Mouse (Mus musculus) kidney, embryonic 14.5 days (tissue): ENCODE measurements around the gene Med22. TPM values are rescaled to one million over a fixed set of nuclear protein-coding genes. Genes with fewer than 3 reads are reported as not detected.

ENCODE experiments used
- ATAC-seq: fragments of 200-750 bp; cut with Nextera tagmentation; 2 replicates; pipeline ENCODE4 v1.8.0; 2017; ENCODE audit warnings: moderate number of reproducible peaks, mild to moderate bottlenecking, moderate TSS enrichment, moderate library complexity; ENCODE audit not compliant: low FRiP score, low TSS enrichment
- H3K27ac ChIP-seq: fragments of 300-500 bp; sonication (generic); 2 replicates; pipeline ENCODE4 v1.5.1; 2014; ENCODE audit warnings: low read depth, mild to moderate bottlenecking, low read length, moderate library complexity, mixed read lengths
- H3K27me3 ChIP-seq: fragments of 300-500 bp; sonication (generic); 2 replicates; pipeline ENCODE4 v1.6.1; 2014; ENCODE audit warnings: mild to moderate bottlenecking, low read length; ENCODE audit not compliant: control insufficient read depth, insufficient read depth
- H3K36me3 ChIP-seq: fragments of 300-500 bp; sonication (generic); 2 replicates; pipeline ENCODE4 v1.6.1; 2014; ENCODE audit warnings: low read length, mixed read lengths; ENCODE audit not compliant: control insufficient read depth, insufficient read depth
- H3K4me1 ChIP-seq: fragments of 300-500 bp; sonication (generic); 2 replicates; pipeline ENCODE4 v1.6.1; 2014; ENCODE audit warnings: low read length, mixed read lengths; ENCODE audit not compliant: control insufficient read depth, insufficient read depth
- H3K4me2 ChIP-seq: fragments of 300-500 bp; sonication (generic); replicated peaks from 2 replicates; pipeline ENCODE4 v1.6.1; 2014; ENCODE audit warnings: low read depth, mild to moderate bottlenecking, low read length
- H3K4me3 ChIP-seq: fragments of 300-500 bp; sonication (generic); 2 replicates; pipeline ENCODE4 v1.5.1; 2014; ENCODE audit warnings: mild to moderate bottlenecking, low read length
- H3K9ac ChIP-seq: fragments of 300-500 bp; sonication (generic); 2 replicates; pipeline ENCODE4 v1.6.1; 2014; ENCODE audit warnings: low read depth, mild to moderate bottlenecking, low read length, moderate library complexity
- H3K9me3 ChIP-seq: fragments of 300-500 bp; sonication (generic); 2 replicates; pipeline ENCODE4 v1.6.1; 2016; ENCODE audit warnings: low read length; ENCODE audit not compliant: control insufficient read depth
- WGBS: fragments of 180-500 bp; shearing (Covaris S2); extraction: QIAGEN DNeasy Blood & Tissue Kit; methylation state at CpG from one replicate; pipeline ENCODE4 v1.1.7; 2014; 5-methylcytosine and 5-hydroxymethylcytosine counted together
- polyA plus RNA-seq: library from polyadenylated mRNA; unstranded; fragments of >200 nt; fragmentation: Nextera tagmentation; extraction: Ambion mirVana; gene quantifications from 2 replicates; pipeline ENCODE4 v1.2.1, GENCODE M21; 2014

Med22 gene
- polyA plus RNA-seq: 27.0 and 35.2 TPM in 2 replicates

- peaks cover 19% of the 10 kb centered on the region for H3K4me1 ChIP-seq
- WGBS: under 1% methylated on average over 74 of the region's 74 CpGs
- ATAC-seq: peak; percentile 91
- H3K9ac ChIP-seq: peak within 1 kb of the TSS; percentile 95
- H3K27ac ChIP-seq: peak within 1 kb of the TSS; percentile 93
- no peaks in the 10 kb centered on the region for H3K9me3 ChIP-seq
- H3K4me2 ChIP-seq: peak within 1 kb of the TSS; percentile 79
- peak within 1 kb of the TSS; percentile 87 for H3K4me3 ChIP-seq
- H3K36me3 ChIP-seq: peaks cover 58% of the 10 kb centered on the region
- H3K27me3 ChIP-seq: no peaks in the 10 kb centered on the region
These were observed at the start of gene Med22, which contains the start of gene Rpl7a for GRCm38 (mm10) chr2:26910124-26910993. Gene Med22 (minus strand): TSS chr2:26910677. Gene Rpl7a (plus strand): TSS chr2:26910764.

- Histone ChIP-seq H3K4me2 (no peak overlapping the region), H3K9ac (no peak overlapping the region), H3K4me3 (no peak overlapping the region), H3K27ac (no peak overlapping the region), H3K4me1 (peaks cover 4% of the 10 kb centered on the region; the same call in 1 of the 2 replicates), H3K27me3 (no peaks in the 10 kb centered on the region), H3K36me3 (peaks cover 89% of the 10 kb centered on the region), H3K9me3 (no peaks in the 10 kb centered on the region)
- ATAC-seq: no peak
- 92% methylated on average over 2 of the region's 2 CpGs for WGBS
These were observed 47.0 kb upstream of the Med22 start for GRCm38 (mm10) chr2:26957488-26957859.

- Histone ChIP-seq H3K27ac (no peak overlapping the region), H3K4me2 (no peak overlapping the region), H3K9me3 (no peaks in the 10 kb centered on the region), H3K36me3 (peaks cover 90% of the 10 kb centered on the region), H3K9ac (no peak overlapping the region), H3K4me3 (no peak overlapping the region), H3K4me1 (peaks cover 1% of the 10 kb centered on the region; the same call in 1 of the 2 replicates), H3K27me3 (no peaks in the 10 kb centered on the region)
- ATAC-seq: no peak
- 93% methylated on average over 12 of the region's 12 CpGs for WGBS
These were observed 46.5 kb upstream of the Med22 start for GRCm38 (mm10) chr2:26956811-26957487.

DNA sequence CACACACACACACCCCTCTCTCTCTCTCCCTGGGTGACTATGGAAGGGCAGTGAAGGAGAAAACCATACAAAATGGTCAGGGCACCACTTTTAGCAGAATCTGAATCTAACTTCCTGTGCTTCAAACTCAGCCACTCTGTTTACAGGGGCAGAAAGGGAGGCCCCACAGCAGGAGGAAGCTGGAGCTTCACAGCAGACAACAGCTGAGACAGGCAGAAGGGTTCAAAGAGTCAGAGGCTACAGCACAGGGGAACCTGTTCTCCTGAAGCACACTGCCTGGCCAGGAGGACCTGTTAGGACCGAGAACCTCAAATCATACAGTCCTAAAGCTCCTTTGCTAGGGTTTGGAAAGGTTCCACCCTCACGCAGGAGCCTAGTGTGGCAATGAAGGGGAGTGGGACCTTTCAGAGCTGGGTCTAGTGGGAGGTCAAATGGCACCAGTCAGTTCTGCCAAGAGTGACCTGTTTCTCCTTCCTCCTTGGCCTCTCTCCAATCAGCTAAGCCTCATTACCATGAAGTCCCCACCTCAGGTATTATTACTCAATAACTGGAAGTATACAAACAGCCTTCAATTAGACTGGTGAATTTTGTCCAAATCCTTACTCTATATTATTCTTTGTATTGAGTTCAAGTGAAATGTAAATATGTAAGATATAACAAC is 44.4 kb upstream of the Med22 start:
- Histone ChIP-seq H3K4me2 (no peak overlapping the region), H3K27me3 (no peaks in the 10 kb centered on the region), H3K4me3 (no peak overlapping the region), H3K9ac (no peak overlapping the region), H3K4me1 (no peaks in the 10 kb centered on the region), H3K27ac (no peak overlapping the region), H3K9me3 (no peaks in the 10 kb centered on the region), H3K36me3 (peaks cover 85% of the 10 kb centered on the region)
- no peak for ATAC-seq
- WGBS: 89% methylated on average over 2 of the region's 2 CpGs

DNA sequence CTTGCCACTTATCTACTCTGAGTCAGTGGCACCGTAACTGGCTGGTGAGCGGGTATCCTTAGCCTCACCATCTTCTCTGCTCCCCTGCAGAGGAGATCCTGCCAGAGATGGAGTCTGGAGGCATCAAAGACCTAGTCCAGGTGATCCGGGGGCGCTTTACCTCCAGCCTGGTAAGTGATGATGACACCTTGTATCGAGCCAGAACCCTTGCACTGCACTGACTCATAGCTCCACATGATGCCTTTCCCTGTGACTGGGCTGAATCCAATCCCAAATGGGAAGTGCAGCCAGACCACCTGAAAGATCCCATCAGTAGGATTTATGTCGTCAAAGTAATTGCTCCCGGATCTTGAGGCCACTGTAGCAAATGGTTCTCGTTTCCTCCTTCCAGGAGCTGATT is 42.4 kb upstream of the Med22 start:
- no peaks in the 10 kb centered on the region for H3K9me3 ChIP-seq
- ATAC-seq: no peak
- H3K4me1 ChIP-seq: no peaks in the 10 kb centered on the region
- no peak overlapping the region for H3K4me2 ChIP-seq
- peaks cover 72% of the 10 kb centered on the region for H3K36me3 ChIP-seq
- no peak overlapping the region for H3K9ac ChIP-seq
- no peaks in the 10 kb centered on the region for H3K27me3 ChIP-seq
- 79% methylated on average over 8 of the region's 8 CpGs for WGBS
- no peak overlapping the region for H3K27ac ChIP-seq
- H3K4me3 ChIP-seq: no peak overlapping the region

GRCm38 (mm10) chr2:26952193-26952592 is 41.7 kb upstream of the Med22 start:
- WGBS: 93% methylated on average over 4 of the region's 4 CpGs
- no peaks in the 10 kb centered on the region for H3K4me1 ChIP-seq
- no peak overlapping the region for H3K27ac ChIP-seq
- H3K36me3 ChIP-seq: peaks cover 69% of the 10 kb centered on the region
- no peak overlapping the region for H3K9ac ChIP-seq
- H3K4me2 ChIP-seq: no peak overlapping the region
- no peak for ATAC-seq
- no peak overlapping the region for H3K4me3 ChIP-seq
- H3K27me3 ChIP-seq: no peaks in the 10 kb centered on the region
- H3K9me3 ChIP-seq: no peaks in the 10 kb centered on the region

DNA sequence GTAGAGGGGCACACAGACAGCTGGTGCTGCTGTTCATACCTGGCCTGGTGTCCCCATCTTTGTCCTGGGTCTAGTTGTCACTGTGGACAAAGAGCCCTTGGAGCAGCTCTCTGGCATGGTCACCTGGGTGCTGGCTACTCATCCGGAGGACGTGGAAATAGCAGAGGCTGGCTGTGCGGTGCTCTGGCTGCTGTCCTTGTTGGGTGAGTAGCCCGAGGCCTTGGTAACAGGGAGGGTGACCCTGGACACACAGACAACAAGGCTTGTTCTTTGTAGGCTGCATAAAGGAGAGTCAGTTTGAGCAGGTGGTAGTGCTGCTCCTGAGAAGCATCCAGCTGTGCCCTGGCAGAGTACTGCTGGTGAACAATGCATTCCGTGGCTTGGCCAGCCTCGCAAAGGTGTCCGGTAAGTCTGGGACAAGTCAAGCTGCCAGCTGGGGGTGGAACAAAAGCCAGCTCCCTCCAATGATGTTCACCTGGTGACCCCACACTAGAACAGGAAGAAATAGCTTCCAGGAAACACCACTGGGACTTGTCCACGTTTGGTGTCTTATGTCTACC is 40.9 kb upstream of the Med22 start:
- Histone ChIP-seq H3K9ac (no peak overlapping the region), H3K36me3 (peaks cover 63% of the 10 kb centered on the region)

GRCm38 (mm10) chr2:26950411-26950810 is 39.9 kb upstream of the Med22 start:
- no peaks in the 10 kb centered on the region for H3K27me3 ChIP-seq
- H3K4me1 ChIP-seq: no peaks in the 10 kb centered on the region
- 93% methylated on average over 2 of the region's 2 CpGs for WGBS
- H3K27ac ChIP-seq: no peak overlapping the region
- no peak for ATAC-seq
- peaks cover 53% of the 10 kb centered on the region for H3K36me3 ChIP-seq
- H3K4me2 ChIP-seq: no peak overlapping the region
- H3K4me3 ChIP-seq: no peak overlapping the region
- no peaks in the 10 kb centered on the region for H3K9me3 ChIP-seq
- H3K9ac ChIP-seq: no peak overlapping the region

More for the DNA sequence above, 40.9 kb upstream of the Med22 start:
- no peaks in the 10 kb centered on the region for H3K27me3 ChIP-seq
- no peak for ATAC-seq
- 86% methylated on average over 8 of the region's 8 CpGs for WGBS
- no peaks in the 10 kb centered on the region for H3K4me1 ChIP-seq
- no peak overlapping the region for H3K4me3 ChIP-seq
- H3K4me2 ChIP-seq: no peak overlapping the region
- no peaks in the 10 kb centered on the region for H3K9me3 ChIP-seq
- H3K27ac ChIP-seq: no peak overlapping the region
